Mouse (Mus musculus): ENCODE results near the gene Olfr1262.

Gene Olfr1262

GRCm38 (mm10) chr2:89999845-90000244 is at the start of gene Olfr1262:
TSS of gene Olfr1262 (plus strand) at chr2:90000145.
- in situ Hi-C loops (cut with MboI), result no loop called here

GRCm38 (mm10) chr2:89974184-89974583 is 25.8 kb upstream of the Olfr1262 start, which contains the start of gene Olfr1260:
TSS of gene Olfr1260 (plus strand) at chr2:89974340.
- in situ Hi-C loops (cut with MboI), result no loop called here

GRCm38 (mm10) chr2:89977709-89978108 is 22.2 kb upstream of the Olfr1262 start:
- in situ Hi-C loops (cut with MboI), result no loop called here

GRCm38 (mm10) chr2:89990921-89991320 is 9.0 kb upstream of the Olfr1262 start, which contains the start of gene Olfr1261:
TSS of gene Olfr1261 (plus strand) at chr2:89991221.
- in situ Hi-C loops (cut with MboI), result no loop called here

GRCm38 (mm10) chr2:90011831-90012230 is 11.9 kb downstream of the Olfr1262 start, which contains the start of gene Olfr1263:
TSS of gene Olfr1263 (plus strand) at chr2:90012131.
- in situ Hi-C loops (cut with MboI), result no loop called here

GRCm38 (mm10) chr2:90025477-90025876 is 25.5 kb downstream of the Olfr1262 start, which contains the start of gene Olfr1264:
TSS of gene Olfr1264 (minus strand) at chr2:90025577.
- in situ Hi-C loops (cut with MboI), result no loop called here

GRCm38 (mm10) chr2:90035037-90035436 is 35.1 kb downstream of the Olfr1262 start, which contains the start of gene Olfr1265:
TSS of gene Olfr1265 (plus strand) at chr2:90035337.
- in situ Hi-C loops (cut with MboI), result no loop called here
